Mouse (Mus musculus) G1E (cell line): ENCODE data around the gene Idh2.

ENCODE experiments used
- CTCF ChIP-seq: IDR thresholded peaks from 2 replicates; pipeline ENCODE4 v1.5.1; 2012; ENCODE audit warnings: low read depth, low read length, inconsistent platforms, mixed read lengths
- GATA1 ChIP-seq: IDR thresholded peaks from 2 replicates; pipeline ENCODE4 v1.6.1; 2012; ENCODE audit warnings: borderline replicate concordance, low read length, inconsistent platforms, mixed read lengths

DNA sequence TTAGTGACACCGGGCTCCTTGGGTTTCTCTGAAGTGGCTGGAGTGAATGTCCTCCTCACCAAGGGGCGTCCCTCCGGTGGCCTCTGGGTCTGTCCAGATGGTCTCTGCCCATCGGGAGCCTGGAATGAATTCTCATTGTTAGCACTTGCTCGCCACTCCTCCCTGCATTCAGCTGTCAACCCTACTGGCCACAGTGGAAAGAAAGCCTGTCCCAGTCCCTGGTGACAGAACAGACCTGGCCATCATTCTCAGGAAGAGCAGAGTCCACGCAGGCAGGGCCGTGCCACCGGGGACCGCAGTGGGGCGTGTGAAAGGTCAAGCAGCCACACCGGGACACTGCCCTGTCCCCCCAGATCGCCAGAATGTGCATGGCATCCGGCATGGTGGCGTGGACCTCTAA, 57.4 kb downstream of the Idh2 start:
- TF ChIP-seq CTCF = no peak
- TF ChIP-seq GATA1 = no peak
